Mouse (Mus musculus) urinary bladder, postnatal 25 days (tissue): ENCODE measurements around the gene Gm29609.
A peak's percentile ranks its signal among the peaks of the same experiment; 100 is the strongest.
"Not testable (repeated sequence)": the region's sequence is repeated elsewhere in the genome, so short reads cannot be mapped to it uniquely, and the experiment has no call there.

ENCODE experiments used
- DNase-seq: peaks from one replicate; pipeline ENCODE4 v3.0.0; 2022; ENCODE audit warnings: low spot score

Gm29609 gene

DNA sequence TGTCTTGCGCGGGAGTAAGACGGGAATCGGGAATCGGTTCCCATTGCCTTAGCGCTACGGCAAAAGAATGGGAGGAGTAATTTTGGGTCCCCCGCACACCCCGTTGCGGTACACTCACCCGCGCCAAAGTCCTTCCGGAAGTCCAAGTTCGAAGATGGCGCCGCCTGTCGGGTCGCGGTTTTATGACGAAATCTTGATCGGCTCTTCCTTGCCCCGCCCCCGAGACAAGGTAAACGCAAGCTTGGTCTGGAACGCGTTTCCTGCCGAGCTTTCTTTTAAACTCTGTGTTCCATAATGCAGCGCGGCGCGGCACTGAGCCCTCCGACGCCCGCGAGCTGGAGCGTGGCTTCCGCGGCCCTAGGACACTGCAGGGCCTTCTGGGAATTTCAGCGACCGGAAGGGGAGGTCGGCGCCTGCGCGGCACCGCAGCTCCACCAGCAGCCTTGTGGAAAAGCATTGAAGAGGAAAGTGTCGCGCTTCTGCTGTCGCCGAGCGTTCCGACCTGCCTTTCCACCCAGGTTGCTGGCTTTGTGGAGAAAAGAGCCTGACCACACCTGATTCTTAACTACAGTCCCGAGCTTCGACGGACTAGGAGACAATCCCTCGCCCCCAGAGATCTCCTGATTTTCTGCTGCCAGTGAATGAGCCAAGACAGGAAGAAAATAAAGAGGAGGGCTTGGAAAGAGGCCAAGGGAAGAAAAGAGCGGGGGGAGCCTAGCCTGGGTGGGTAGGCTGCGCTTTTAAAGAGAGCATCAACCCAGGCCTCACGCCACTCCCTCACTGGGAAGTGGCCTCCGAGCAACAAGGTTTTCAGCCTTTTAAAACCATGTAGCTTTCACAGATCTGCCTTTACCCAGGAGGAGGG lies at the start of gene Gm29609, which contains the start of gene Gtf3c2:
Gm29609 (minus strand) TSS at position 146 of the 865 bp plus-strand sequence.
Gtf3c2 (minus strand) TSS at position 379 of the 865 bp plus-strand sequence.
- DNase-seq: peak; percentile 95

DNA sequence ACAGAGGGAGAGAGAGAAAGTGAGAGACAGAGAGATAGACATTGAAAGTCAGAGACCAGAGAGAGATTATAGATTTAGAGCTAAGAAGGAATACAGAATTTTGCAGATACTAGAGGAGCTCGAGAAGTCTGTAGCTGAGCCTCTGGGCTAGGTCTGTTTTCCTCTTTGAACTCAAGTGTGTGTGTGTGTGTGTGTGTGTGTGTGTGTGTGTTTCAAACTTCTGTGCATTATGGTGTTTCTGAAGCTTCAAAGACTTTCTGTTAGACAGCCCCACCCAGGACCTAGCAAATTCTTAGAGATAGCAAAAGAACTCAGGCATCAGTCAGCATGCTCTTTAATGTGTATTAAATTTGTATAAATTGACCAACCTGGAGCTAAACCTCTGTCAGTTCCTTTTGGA lies 46.9 kb upstream of the Gm29609 start:
- no peak for DNase-seq

DNA sequence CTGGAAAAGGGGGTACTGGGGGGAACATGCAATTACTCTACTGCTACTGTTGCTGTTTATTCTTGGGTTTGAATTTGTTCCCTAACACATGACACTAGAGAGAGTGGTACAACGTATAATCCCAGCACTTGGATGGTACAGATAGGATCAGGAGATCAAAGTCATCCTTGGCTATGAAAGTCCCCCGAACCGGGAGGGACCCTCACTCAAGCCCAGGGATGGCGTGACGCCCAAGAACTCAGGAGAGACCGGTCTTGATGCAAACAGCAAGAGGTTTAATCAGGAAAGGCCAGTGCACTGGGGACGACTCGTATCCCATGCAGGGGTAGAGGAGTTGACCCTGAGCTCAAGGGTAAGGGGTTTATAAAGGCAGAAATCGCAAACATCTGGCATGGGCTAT lies 43.0 kb upstream of the Gm29609 start:
- no peak for DNase-seq

DNA sequence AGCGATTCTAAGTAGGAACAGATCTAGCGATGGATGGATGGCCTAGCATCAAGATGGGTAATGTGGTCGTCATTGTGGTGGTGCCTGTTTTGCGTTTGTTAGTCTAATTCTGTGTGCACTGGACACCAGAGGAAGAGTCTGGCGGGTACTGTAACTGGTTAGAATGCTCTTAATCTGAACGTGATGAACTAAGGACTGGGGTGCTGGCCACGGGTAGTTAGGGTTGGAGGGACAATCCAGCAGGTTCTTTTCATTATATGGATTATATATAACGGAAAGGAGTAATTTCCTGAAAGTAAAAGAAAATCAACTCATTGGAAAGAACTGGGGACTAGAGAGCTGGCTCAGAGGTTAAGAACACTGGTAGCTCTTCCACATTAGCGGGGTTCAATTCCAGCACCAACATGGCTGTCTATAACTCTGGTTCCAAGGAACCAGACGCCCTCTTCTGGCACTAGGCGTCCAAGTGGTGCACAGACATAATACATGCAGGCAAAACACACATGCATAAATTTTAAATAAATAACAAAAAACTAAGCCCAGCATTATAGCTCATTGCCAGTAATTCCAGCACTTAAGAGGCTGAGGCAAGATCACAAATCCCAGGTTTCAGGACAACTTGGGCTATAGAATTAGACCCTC lies 41.7 kb upstream of the Gm29609 start:
- no peak for DNase-seq

DNA sequence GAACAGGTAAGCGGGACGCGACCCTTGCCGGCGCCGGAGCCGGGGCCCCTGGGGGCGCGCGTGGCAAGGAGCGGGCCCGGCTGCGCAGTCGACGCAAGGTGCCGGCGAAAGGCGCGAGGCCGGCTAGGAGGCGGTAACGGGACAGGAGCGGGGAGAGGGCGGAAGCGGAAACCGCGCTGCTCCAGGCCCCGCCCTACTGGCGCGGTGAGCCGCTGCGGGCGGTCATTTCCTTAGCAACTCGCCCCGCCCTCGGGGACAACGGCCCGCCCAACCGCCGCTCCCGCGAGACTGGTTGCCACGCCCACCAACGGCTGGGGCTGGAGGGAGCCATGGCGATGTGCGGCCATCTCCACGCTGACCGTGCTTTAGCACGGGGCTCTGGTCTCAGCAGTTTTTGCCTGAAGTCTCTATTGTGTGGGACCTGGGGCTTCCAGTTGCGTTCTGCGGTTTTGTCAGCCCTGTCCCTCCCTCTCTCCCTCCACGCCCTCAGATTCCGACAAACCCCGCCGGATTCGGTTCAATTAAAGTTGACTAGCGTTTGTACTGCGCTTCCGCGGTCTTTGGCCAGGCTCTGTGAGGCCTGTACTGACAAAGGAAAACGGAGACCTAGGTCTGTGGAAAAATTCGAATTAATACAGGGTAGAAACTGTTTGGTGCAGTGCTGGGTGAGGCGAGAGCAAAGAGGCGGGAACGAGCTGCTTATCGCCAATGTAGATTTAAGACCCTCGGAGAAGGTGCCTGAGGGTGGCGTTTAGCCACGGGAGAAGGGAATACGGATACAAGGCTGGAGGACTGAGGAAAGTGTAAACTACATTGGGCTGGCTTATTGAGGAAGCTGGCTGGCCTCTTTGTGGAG lies 41.0 kb upstream of the Gm29609 start, which contains the start of gene Ppm1g:
Ppm1g (minus strand) TSS at position 240 of the 856 bp plus-strand sequence.
- DNase-seq: peak; percentile 99

DNA sequence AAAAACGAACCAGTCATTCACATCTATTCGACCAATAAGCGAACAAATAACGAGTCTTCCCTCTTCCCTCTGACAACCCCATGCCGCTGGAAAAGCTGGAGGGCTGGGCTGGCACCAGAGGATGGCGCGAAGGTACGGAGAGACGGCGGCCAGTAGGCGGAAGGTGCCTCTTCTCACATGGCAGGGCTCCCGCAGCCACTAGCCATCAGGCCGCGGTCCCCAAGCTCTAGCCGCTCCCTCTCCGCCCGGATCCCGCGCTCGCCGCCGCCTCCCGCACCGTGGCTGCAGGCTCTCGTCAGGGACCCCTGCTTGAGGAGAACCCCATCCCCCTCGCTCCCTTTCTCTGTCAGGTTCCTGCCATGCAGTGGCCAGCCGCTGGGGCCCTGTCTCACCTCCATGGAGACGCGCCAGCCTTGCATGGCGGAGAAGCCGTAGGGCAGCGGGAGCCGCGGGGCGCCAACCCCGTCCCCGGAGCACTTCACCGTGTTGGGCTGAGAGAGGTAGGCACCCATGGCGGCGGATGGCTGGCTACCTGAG lies 40.3 kb upstream of the Gm29609 start:
- DNase-seq: no peak

DNA sequence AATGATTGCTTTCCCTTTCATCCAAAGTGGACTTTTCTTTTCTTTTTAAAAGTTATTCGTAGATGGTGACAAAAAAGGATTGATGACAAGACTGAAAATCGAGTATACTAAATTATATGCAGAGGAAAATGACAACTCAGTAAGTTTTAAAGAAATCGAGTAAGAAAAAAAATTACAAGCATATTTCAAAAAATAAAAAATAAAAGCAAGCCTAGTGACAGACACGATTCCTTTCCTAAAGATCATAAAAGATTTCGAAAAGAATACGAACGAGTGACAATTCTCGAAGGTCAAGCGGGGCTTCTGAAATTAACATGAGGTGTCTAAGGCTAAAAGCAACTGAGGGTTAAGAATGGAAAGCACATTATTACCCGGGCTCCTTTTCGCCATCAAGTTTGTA lies 39.8 kb upstream of the Gm29609 start:
- DNase-seq: no peak

DNA sequence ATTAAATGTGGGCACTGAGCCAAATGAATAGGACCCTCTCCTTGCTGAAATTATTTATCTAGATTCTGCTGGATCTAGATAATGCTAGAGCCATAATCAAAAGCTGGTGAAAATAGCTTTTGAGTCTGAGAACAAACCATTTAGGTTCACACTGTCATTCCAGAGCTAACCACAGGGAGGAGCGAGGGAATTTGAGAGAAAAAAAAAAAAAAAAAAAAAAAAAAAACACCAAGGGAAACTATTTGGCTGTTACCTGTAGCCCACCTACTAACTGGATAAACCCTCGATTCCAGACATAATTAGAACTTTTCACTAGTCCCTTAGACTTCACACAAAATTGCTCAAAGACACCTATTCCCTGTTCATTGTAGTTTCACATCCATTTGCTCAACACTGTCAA lies 39.4 kb upstream of the Gm29609 start:
- DNase-seq: no peak

DNA sequence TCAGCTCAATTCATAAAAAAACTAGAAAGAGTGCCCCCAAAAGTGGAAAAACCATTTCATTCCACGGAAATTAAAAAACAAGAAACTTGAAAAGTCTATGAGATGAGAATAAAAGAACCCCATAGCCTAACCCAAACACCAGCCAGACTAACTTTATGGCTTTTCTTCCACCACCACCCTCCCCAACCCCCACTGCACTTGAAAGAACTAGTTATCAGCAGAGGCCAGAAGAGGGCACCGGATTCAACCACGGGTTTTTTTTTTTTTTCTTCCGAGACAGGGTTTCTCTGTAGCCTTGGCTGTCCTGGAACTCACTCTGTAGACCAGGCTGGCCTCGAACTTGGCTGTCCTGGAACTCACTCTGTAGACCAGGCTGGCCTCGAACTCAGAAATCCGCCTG lies 38.6 kb upstream of the Gm29609 start:
- no peak for DNase-seq

DNA sequence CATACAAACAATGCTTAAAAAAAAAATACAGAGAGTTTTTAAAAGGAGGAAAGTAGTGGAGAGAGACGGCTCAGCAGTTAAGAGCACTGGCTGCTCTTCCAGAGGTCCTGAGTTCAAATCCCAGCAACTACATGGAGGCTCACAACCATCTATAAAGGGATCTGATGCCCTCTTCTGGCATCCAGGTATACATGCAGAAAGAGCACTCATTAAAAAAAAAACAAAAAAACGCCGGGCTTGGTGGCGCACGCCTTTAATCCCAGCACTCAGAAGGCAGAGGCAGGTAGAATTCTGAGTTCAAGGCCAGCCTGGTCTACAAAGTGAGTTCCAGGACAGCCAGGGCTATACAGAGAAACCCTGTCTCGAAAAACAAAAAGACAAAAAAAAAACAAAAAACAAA lies 36.8 kb upstream of the Gm29609 start:
- DNase-seq: not testable (repeated sequence)

DNA sequence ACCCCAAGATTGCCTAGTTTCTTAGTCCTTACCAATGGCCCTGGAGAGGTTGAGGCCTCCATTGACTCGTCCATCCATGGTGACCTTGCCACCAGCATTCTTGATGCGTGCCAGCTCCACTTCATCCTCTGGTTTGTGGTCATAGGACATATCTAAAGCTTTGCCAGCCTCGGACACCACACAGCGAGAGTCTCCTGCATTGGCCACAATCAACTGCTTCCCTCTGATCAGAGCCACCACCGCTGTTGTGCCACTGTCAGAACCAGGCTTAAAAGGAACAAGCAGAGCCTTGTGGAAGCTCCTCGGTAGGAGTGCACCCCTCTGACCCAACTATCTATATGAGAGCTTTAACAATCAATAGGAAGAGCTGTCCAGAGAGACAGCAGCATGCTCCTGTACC lies 24.7 kb upstream of the Gm29609 start:
- DNase-seq: no peak

DNA sequence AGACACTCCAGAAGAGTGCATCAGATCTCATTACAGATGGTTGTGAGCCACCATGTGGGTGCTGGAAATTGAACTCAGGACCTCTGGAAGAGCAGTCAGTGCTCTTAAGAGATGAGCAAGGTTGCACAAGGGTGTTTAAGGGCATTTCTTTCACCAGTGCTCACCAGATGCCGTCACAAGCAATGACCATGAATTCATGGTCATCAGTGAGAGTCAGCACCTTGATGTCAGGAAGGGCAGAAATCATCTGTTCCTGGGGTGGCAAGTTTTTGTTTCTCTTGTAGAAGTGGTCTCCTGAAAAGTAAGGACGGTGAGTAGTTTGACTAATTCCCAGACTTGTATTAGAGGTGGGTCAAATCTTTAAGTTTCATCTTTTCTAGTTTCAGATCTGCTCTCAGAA lies 24.2 kb upstream of the Gm29609 start:
- no peak for DNase-seq

DNA sequence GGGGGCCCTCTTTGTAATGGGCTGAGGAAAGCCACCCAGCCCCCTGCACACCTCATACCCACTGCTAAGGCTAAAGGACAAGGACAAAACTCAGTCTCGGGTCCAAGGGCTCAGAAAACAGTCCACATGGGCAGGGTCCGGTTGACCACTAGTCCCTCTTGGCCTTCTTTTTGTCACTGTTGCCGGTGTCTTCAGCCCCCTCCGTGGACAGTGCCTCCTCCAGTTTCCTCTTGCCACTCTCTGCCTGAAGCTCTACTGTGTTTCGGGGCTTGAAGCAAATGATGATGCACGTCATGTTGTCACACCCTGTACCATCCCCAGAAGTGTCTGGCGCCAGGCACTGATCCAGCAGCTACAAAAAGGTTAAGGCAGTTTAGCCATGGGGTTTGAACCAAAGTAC lies 23.2 kb upstream of the Gm29609 start:
- DNase-seq: no peak

DNA sequence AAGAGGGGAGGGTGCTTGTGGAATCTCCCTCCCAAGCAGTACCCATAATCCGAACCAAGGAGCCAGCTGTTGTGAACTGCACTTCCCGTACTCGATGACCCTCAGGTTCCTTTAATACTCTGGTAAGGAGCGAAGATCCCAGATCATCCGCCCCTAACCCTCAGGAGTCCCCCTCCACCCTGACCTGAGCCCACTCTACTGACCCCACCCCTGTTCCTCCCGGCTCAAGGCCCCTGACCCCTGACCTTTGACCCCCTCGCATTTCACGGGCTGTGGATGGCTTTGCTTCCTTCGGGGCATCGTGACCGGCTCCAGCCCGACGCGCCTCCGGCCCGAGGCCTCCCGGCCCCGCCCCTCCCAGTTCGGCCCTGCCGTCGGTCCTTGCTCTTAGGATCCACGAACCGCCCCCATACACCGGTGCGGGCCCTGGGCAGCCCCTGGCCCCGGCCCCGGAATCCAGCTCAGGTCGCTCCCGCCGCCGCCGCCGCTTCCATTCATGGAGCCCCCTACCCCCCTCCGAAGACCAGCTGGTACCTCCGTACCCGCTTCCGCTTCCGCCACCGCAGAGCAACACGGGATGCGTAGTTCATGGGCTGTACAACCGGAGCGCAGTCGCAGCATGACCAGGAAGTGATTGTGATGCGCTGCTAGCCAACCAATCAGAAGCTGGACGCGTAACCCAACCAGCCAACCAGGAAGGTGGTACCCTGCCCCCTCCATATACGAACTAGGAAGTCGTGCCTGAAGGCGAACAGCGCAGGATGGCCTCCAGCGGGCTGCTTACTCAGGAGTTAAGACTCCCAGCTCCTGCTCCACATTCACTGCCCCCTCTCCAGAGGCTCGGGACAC lies 22.3 kb upstream of the Gm29609 start, which contains the start of gene Zfp513:
Zfp513 (minus strand) TSS at position 562 of the 849 bp plus-strand sequence.
- DNase-seq: peak; percentile 84

DNA sequence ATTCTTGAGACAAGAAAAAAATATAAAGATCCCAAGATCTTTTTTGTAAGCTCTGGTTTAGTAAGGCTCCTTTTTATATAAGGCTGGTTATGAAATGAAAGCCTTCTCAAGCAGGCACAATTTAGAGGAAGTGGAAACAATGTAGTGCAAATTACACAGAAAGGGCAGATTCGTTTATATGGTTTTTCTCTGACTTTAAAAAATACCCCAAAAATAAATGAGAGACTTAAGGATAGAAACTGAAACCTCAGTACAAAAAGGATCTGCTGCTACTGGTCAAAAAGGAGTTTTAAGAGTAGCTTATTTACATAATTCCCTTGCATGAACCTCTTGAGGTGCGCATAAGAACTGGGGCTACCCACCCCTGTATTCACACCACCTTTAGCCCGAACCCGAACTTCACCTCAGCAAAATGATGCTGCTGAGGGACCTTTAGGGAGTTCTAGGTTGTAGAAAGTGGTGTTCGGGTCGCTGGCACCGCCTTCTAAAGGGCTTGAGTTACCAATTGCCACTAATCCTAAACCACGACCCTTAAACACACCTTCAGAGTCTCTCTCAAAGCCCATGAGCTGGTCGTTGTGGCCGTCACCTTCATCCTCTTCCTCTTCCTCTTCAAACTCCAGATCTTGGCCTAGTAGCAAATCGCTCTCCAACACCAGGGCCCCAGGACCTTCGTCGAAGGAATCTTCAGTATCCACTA lies 21.5 kb upstream of the Gm29609 start:
- no peak for DNase-seq

DNA sequence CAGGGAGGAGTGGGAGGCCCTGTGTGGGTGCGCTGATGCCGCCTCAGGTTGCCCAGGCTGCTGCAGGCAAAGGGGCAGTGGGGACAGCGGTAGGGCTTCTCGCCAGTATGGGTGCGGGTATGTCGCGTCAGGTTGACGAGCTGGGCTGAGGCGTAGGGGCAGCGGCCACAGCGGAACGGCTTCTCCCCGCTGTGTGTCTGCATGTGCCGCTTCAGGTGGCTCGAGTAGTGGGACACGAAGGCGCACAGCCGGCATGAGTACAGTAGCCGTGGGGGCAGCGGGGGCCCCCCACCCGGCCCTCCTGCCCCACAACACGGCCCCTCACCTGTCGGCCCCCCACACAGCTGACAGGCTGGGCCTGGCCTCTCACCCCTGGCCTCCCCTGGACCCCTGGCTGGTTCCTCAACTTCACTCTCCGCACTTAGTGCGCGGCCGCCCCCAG lies 20.6 kb upstream of the Gm29609 start:
- no peak for DNase-seq

DNA sequence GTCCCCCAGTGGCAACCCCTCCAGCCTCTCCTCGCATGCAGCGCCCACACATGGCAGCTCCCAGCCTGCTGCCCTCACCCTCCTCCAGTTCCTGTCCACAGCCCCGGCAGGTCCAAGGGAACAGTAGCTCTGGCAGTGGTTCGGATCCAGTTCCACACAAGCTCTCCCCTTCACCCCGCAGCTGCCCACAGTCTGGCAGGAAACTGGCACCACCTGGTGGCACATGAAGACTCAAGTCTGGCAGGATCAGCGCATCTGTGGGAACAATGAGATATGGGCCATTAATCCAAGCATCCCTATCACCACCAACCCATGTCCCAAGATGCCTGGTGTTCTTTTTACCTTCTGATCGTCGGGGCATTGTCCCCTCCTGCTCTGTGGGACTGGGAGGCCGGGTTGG lies 20.2 kb upstream of the Gm29609 start:
- no peak for DNase-seq

DNA sequence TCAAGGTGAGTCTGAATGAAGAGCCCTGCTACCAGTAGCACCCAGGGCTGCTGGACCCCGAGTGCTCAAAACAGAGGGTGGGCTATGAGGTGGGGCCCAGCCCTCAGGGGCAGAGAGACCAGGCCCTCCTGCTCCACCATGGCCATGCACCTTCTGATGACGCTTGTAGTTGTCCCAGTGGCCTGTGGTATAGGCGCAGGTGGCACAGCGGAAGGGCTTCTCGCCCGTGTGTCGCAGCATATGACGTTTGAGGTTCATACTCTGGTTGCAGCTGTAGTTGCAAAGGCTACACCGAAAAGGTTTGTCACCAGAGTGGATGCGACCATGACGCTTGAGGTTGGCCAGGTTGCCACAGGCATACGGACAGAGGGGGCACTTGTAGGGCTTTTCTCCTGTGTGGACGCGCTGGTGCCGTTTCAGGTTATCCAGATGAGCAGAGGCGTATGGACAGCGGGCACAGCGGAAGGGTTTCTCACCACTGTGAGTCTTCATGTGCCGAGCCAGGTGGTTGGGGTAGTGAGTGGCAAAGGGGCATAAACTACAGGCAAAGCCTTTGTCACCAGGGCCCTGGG lies 19.7 kb upstream of the Gm29609 start:
- DNase-seq: no peak

DNA sequence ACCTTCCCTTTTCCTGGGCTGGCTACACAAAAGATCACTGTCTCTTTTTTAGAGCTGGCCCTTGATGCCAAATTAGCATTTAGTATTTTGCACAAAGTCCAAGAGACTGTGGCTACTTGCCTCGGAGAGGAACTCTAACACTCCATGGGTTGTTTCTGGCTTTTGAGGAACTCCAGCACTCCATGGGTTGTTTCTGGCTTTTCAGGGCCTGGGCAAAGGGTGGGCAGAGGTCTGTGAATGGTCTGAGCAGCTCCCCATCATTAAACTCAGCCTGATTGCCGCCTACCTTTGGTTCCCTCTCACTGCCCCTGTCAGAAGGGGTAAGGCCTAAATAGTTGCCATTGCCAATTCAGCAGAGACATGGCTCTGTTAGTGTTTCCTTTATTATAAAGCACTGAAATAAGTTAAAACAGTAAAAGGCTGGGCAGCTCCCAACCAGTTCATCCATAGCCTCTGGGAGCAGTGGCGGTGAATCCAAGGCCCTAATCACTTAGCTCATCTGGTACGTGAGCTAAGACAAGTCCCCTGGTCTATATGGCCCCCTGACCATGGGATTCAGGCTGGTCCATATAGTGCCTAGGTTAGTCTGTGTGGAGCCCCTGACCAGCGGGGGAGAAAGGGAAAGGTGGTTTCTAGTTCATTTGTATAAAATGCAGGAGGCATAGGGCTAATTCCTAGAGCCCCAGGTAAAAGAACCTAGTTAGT lies 19.1 kb upstream of the Gm29609 start:
- DNase-seq: no peak
